Mouse (Mus musculus): ENCODE measurements at regions not wholly inside any gene's neighbourhood (a gene's known extent, or its start where the extent isn't known, plus 50 kb on each side); places are given as distances from the start of the nearest gene placed in this dataset.

DNA sequence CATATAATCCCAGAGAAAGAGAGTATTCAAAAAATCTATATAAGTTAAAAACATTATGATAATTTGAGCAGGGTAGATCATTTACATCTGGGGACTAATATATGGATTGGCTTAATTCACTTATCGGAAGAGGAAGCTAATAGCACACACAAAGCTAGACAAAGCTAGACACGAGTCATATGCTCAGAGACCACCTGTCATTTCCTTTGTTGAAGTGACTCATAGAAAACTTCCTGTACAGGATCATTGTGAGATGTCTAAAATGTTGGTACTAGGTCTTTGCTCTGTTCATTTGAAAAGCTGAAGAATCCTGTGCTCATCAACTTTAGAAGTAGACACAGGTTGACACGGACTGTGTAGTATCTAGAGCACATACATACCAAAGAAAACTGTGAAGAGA, 101.5 kb downstream of the Ndfip2 start:
- no peak for DNase-seq (ENCODE audit: inconsistent age in 2 of 2, low spot score in 1 of 2)
